Mouse (Mus musculus) midbrain, embryonic 13.5 days (tissue): ENCODE data around the gene Olfr502. TPM values are rescaled to one million over a fixed set of nuclear protein-coding genes. Genes with fewer than 3 reads are reported as not detected.
"Not testable (repeated sequence)": the region's sequence is repeated elsewhere in the genome, so short reads cannot be mapped to it uniquely, and the experiment has no call there.

Experiments used
- ATAC-seq: fragments of 200-750 bp; cut with Nextera tagmentation; 2 replicates; pipeline ENCODE4 v1.8.0; 2017; ENCODE audit warnings: mild to moderate bottlenecking, moderate TSS enrichment, moderate library complexity
- H3K27ac ChIP-seq: fragments of 300-500 bp; sonication (generic); 2 replicates; pipeline ENCODE4 v1.5.1; 2015; ENCODE audit warnings: inconsistent platforms, mild to moderate bottlenecking, moderate library complexity
- H3K27me3 ChIP-seq: fragments of 300-500 bp; sonication (generic); 2 replicates; pipeline ENCODE4 v1.6.1; 2015; ENCODE audit warnings: mild to moderate bottlenecking, inconsistent platforms
- H3K36me3 ChIP-seq: fragments of 300-500 bp; sonication (generic); 2 replicates; pipeline ENCODE4 v1.6.1; 2015; ENCODE audit warnings: mild to moderate bottlenecking, inconsistent platforms
- H3K4me1 ChIP-seq: fragments of 300-500 bp; sonication (generic); replicated peaks from 2 replicates; pipeline ENCODE4 v1.6.1; 2015; ENCODE audit warnings: inconsistent platforms
- H3K4me2 ChIP-seq: fragments of 300-500 bp; sonication (generic); replicated peaks from 2 replicates; pipeline ENCODE4 v1.6.1; 2015; ENCODE audit warnings: moderate library complexity, mild to moderate bottlenecking, inconsistent platforms
- H3K4me3 ChIP-seq: fragments of 300-500 bp; sonication (generic); replicated peaks from 2 replicates; pipeline ENCODE4 v1.5.1; 2015; ENCODE audit warnings: mild to moderate bottlenecking, inconsistent platforms
- H3K9ac ChIP-seq: fragments of 300-500 bp; sonication (generic); replicated peaks from 2 replicates; pipeline ENCODE4 v1.6.1; 2015; ENCODE audit warnings: mild to moderate bottlenecking, inconsistent platforms
- H3K9me3 ChIP-seq: fragments of 300-500 bp; sonication (generic); 2 replicates; pipeline ENCODE4 v1.6.1; 2016; ENCODE audit warnings: mild to moderate bottlenecking, inconsistent platforms
- WGBS: fragments of 180-500 bp; shearing (Covaris S2); methylation state at CpG from one replicate; pipeline ENCODE4 v1.1.7; 2015; 5-methylcytosine and 5-hydroxymethylcytosine counted together
- polyA plus RNA-seq: library from polyadenylated mRNA; unstranded; fragments of >200 nt; fragmentation: Nextera tagmentation; extraction: Ambion mirVana; gene quantifications from 2 replicates; pipeline ENCODE4 v1.2.1, GENCODE M21; 2015

The Olfr502 gene
- polyA plus RNA-seq, result not detected in 2 replicates

DNA sequence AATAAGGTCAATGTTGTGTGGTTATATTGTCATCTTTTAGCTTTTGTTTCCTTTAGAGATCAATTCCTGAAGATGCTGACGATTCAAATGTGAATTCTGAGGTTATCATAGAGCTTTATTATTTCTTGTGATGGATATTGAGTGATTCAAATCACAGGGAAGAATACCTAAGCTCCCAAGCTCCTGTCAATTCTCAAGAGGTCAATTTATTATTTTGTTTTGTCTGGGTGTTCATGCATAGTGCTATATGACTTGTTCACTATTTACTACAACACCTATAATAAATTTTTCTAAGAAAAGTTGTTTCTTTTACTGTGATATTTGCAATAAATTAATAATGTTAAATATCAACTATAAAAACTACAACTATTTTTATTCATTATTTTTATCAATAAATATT is at the start of gene Olfr502:
TSS of gene Olfr502 (minus strand) at position 101 of the 400 bp plus-strand sequence.
- no peaks in the 10 kb centered on the region for H3K27me3 ChIP-seq
- no peak within 1 kb of the TSS for H3K27ac ChIP-seq
- H3K4me1 ChIP-seq, result no peaks in the 10 kb centered on the region
- WGBS, result 88% methylated on average over 1 of the region's 1 CpGs
- H3K4me2 ChIP-seq, result no peak within 1 kb of the TSS
- no peak for ATAC-seq
- no peaks in the 10 kb centered on the region for H3K9me3 ChIP-seq
- H3K4me3 ChIP-seq, result no peak within 1 kb of the TSS
- H3K9ac ChIP-seq, result no peak within 1 kb of the TSS
- no peaks in the 10 kb centered on the region for H3K36me3 ChIP-seq

DNA sequence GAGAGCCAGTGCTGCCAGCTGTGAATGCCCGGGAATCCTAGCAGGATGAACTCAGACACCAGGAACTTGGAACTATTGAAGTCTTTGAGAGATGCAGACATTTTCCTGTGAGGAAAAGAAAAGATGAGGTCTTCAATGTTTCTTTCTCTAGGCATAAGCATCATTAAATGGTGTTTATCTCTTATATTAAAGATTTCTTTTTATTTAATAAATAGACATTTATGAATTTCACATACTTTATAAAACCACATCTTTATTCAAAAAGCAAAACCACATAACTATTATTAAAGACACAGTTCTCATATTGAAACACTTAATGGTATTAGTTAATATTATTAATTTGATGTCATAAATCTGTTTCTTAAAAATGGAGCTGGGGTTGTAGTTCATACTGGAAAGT is 40.8 kb upstream of the Olfr502 start, which contains the start of gene Olfr504:
TSS of gene Olfr504 (minus strand) at position 101 of the 400 bp plus-strand sequence.
- no peak within 1 kb of the TSS for H3K9ac ChIP-seq
- no peaks in the 10 kb centered on the region; the same call in 1 of the 2 replicates for H3K9me3 ChIP-seq
- WGBS, result 97% methylated on average over 1 of the region's 1 CpGs
- no peaks in the 10 kb centered on the region for H3K4me1 ChIP-seq
- H3K36me3 ChIP-seq, result no peaks in the 10 kb centered on the region
- H3K4me2 ChIP-seq, result no peak within 1 kb of the TSS
- no peak within 1 kb of the TSS for H3K27ac ChIP-seq
- ATAC-seq, result no peak
- H3K4me3 ChIP-seq, result no peak within 1 kb of the TSS
- H3K27me3 ChIP-seq, result no peaks in the 10 kb centered on the region

DNA sequence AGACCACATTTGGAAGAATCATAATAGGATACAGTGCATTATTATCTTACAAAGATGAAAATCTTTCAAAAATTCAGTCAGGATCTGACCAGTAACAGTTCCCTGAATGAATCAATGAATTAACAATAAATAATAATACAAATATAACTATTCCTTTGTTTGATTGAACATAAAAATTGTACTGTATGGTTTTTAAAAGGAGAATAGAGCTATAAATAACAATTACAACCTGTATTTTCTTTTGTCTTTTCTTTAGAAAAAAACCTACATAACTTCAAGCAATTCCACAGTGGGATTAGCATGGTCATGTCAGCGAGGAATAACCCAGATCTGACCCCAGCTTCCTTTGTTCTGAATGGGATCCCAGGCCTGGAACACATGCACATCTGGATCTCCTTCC is 19.4 kb upstream of the Olfr502 start, which contains the start of gene Olfr503:
TSS of gene Olfr503 (plus strand) at position 301 of the 400 bp plus-strand sequence.
- WGBS, result 69% methylated on average over 1 of the region's 1 CpGs
- H3K4me2 ChIP-seq, H3K4me3 ChIP-seq, H3K4me1 ChIP-seq, H3K36me3 ChIP-seq, H3K9ac ChIP-seq, H3K27me3 ChIP-seq, ATAC-seq, H3K27ac ChIP-seq, H3K9me3 ChIP-seq: not testable (repeated sequence)

DNA sequence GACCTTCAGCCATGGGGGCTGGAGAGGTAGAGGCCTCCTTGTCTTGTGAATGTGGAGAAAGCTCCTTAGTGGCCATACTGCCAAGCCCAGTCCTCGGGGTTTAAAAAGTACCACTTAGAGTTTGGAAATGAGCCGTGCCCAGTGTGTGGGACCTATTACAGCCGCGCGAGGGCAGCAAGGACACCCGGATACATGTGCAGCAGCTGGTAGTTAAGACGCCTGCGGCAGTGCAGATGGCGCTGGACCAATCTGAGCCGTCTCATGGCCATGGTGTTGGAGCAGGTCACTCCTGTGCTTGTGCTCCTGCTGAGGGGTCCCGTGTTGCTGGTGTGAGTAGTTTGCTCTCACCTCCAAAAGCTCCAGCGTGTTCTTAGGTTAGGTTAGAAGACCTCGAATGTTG is 17.6 kb upstream of the Olfr502 start:
- Histone ChIP-seq H3K27ac (no peak overlapping the region), H3K9me3 (no peaks in the 10 kb centered on the region), H3K27me3 (no peaks in the 10 kb centered on the region), H3K9ac (no peak overlapping the region), H3K4me1 (no peaks in the 10 kb centered on the region), H3K36me3 (no peaks in the 10 kb centered on the region), H3K4me2 (no peak overlapping the region), H3K4me3 (no peak overlapping the region)
- ATAC-seq, result no peak
- WGBS, result 89% methylated on average over 13 of the region's 13 CpGs

Other genes starting within 250 kb of the Olfr502 start
- gene Olfr490, start 236.1 kb downstream of the Olfr502 start, polyA plus RNA-seq, result not detected in 2 replicates
- gene Olfr491, start 211.6 kb downstream of the Olfr502 start, polyA plus RNA-seq, result not detected in 2 replicates
- gene Olfr492, start 201.4 kb downstream of the Olfr502 start, polyA plus RNA-seq, result not detected in 2 replicates
- not detected in 2 replicates for gene Olfr493, start 178.1 kb downstream of the Olfr502 start, polyA plus RNA-seq
- gene Olfr494, start 159.7 kb downstream of the Olfr502 start, polyA plus RNA-seq, result not detected in 2 replicates
- gene Olfr495, start 131.9 kb downstream of the Olfr502 start, polyA plus RNA-seq, result not detected in 2 replicates
- not detected in 2 replicates for gene Olfr497, start 104.6 kb downstream of the Olfr502 start, polyA plus RNA-seq
- gene Olfr498, start 59.7 kb downstream of the Olfr502 start, polyA plus RNA-seq, result not detected in 2 replicates
- gene Olfr503, start 19.5 kb upstream of the Olfr502 start, polyA plus RNA-seq, result not detected in 2 replicates
- not detected in 2 replicates for gene Olfr504, start 40.7 kb upstream of the Olfr502 start, polyA plus RNA-seq
- gene Olfr506, start 85.7 kb upstream of the Olfr502 start, polyA plus RNA-seq, result not detected in 2 replicates
- gene Olfr507, start 96.7 kb upstream of the Olfr502 start, polyA plus RNA-seq, result not detected in 2 replicates
- not detected in 2 replicates for gene Olfr508, start 104.9 kb upstream of the Olfr502 start, polyA plus RNA-seq
- not detected in 2 replicates for gene Olfr509, start 126.8 kb upstream of the Olfr502 start, polyA plus RNA-seq
- gene Olfr510, start 141.4 kb upstream of the Olfr502 start, polyA plus RNA-seq, result not detected in 2 replicates
- gene Olfr512, start 188.3 kb upstream of the Olfr502 start, polyA plus RNA-seq, result not detected in 2 replicates
- gene Olfr513, start 225.9 kb upstream of the Olfr502 start, polyA plus RNA-seq, result not detected in 2 replicates